Mouse (Mus musculus): ENCODE data around the gene Erich4.

- no peak for TF ChIP-seq POLR2A (IDR thresholded peaks at IDR 0.05; ENCODE audit: low read depth, low read length)
- no peak for TF ChIP-seq CTCF (IDR thresholded peaks at IDR 0.05; ENCODE audit: borderline replicate concordance, insufficient read depth, low read length)
Observed at GRCm38 (mm10) chr7:25606625-25607063, 9.0 kb downstream of the Erich4 start.

Measured in embryonic fibroblast, embryonic 13.5 days (primary cell).